Mouse (Mus musculus) heart, postnatal 10 days (tissue): ENCODE data around the gene Wdr89. TPM values are rescaled to one million over a fixed set of nuclear protein-coding genes. Genes with fewer than 3 reads are reported as not detected.
"Not testable (repeated sequence)": the region's sequence is repeated elsewhere in the genome, so short reads cannot be mapped to it uniquely, and the experiment has no call there.

Source experiments
- DNase-seq, 2 experiments: peaks; one replicate each; pipeline ENCODE4 v3.0.0; 2021
- intact Hi-C: fragments of 180-260 bp; cut with DNase I; formaldehyde crosslinking; loops from one replicate; pipeline ENCODE4 v1.15.1; 2025
- total RNA-seq, 2 experiments: library from RNA; stranded (reverse); gene quantifications; 2 replicates each; pipeline ENCODE4 v1.2.3; 2021

Wdr89 gene
- total RNA-seq, result 1 to 10 TPM; 2.5 to 3.6 TPM

DNA sequence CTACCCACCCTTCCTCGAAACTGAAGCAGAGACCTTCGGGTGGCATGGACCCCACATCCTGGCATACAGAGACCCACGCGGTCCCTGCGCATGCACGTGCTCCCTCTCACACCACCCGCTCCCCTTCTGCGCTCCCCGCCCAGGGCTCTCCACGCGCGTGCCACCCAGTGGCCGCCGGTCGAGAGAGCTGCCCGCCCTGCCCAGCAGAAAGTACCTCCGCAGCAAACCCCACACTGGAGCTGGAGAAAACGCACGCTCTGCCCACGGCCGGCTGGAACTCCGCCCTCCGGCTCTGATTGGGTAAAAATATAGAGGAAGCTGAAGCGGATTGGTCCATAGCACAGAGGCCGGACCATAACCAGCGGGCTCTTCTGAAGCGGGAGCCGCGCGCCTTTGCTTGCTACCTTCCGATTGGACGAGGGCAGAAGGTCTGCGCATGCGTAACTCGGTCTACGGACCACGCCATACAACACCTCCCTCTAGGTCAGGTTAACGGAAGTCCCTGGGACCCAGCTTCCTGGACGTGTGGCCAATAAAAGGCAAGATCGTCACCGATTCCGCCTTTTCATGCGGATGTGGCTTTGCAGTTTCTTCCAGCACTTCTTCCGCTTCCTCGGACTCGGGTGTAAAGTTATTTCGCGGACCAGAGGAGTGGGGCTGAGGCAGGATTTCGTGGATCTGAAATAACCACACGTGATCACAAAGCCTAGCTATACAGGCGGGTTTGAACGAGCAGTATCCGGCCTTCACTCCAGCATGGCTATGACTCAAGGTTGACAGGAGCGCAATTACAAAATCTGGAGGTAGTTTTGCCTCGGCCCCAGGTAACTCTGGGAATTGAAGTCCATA, at the start of gene Wdr89:
Wdr89 (minus strand) TSS at position 280 of the 849 bp plus-strand sequence.
- intact Hi-C loops, result loop anchor here (5.0 kb wide), 2 partner anchors 72 to 103 kb away; partner anchors contain the start of gene Ppp2r5e

DNA sequence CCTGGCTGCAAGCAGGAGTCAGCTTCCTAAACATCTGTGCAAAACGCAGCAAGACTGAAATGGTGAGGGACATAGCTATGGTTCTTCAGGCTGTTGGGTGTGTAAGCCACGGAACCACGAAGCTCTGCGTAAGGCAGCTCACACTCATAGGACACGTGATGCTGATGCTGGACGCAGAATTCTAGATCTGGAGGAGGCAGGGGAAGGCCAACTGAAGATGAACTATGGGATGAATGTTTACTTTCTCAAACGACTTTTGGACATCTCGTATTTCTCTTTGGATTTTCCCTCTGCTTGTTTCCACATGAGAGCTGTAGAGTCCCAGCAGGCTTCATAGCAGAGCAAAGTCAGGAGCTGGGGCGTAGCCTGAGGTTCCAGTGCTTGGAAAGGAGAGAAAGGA, 44.3 kb upstream of the Wdr89 start:
- intact Hi-C loops, result no loop called here
- no peak for DNase-seq

More for the DNA sequence above, at the start of gene Wdr89:
- DNase-seq, result peak; percentile 99 to 100

DNA sequence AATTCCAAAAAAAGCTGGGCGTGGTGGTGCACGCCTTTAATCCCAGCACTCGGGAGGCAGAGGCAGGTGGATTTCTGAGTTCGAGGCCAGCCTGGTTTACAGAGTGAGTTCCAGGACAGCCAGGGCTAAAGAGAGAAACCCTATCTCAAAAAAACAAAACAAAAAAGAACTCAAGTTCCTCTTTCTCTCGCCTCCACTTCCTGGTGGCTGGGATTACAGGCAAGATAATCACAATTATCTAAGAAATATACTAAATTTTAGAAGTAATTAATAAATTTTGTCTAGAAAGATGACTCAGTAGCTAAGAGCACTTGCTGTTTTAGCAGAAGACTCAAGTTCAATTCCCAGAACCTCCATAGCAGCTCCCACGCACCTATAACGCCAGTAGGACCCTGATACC, 43.6 kb upstream of the Wdr89 start:
- DNase-seq, intact Hi-C loops: not testable (repeated sequence)

DNA sequence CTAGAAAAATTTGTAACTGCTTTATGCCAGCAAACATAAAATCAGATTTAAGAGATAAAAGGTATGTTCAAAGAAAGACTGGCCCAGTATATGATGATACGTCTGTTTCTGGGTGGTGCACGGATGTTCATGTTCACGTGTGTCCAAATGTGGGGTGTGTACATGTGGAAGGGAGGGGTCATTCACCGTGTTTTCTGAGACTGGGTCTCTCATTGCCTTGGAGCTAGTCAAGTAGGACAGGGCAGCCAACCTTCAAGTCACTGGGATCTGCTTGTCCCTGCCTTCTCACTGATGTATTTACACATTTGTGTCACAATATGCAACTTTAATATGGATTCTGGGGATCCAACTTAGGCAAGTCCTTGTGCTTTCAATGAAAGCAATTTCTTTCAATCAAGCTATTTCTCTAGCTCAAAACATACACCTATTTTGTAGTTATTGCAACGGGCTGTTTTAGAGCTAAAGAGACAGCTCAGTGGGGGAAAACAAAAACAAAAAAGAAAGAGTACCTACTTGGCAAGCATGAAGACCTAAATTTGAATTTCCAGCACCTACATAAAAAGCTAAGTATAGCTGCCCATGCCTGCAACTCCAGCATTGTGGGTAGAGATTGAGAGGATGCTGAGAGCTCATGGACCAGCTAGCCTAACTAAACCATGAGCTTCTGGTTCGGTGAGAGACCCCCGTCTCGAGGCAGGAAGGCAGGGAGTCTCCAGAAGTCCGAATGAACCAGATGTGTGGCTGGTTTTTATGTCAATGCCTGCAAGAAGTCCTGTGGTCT, 41.4 kb upstream of the Wdr89 start:
- no peak for DNase-seq
- intact Hi-C loops, result no loop called here

DNA sequence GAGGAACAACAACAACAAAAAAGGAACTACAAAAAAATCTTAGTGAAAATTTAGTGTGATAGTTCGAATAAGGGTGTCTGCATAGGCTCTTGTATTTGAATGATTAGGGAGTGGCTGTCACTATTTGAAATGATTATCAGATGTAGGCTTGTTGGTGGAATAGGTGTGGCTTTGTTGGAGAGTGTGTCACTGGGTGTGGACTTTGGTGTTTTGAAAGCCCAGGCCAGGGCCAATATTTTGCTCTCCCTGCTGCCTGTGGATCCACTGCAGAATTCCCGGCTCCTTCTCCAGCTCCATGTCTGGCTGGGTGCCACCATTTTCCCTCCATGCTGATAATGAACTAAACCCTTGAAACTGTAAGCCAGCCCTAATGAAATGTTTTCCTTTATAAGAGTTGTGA, 40.2 kb upstream of the Wdr89 start:
- no peak for DNase-seq
- intact Hi-C loops, result no loop called here

DNA sequence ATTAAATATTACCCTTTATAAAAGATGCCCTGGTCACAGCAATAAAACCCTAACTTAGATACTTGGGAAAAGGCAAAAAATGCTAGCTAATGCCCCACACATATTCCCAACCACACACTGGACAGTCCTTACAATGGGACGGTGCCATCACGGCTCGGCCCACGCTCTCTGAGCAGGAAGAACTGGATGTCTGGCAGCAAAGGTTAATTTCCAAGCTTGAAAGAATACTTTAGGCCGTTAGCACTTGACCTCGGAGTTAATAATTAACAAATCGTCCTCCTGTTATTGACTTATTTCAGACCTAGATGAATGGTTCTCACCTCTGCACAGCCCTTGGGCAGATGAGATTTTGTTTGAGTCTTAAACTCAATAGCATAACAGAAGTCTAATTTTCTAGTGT, 37.3 kb upstream of the Wdr89 start:
- intact Hi-C loops, result no loop called here
- DNase-seq, result no peak

DNA sequence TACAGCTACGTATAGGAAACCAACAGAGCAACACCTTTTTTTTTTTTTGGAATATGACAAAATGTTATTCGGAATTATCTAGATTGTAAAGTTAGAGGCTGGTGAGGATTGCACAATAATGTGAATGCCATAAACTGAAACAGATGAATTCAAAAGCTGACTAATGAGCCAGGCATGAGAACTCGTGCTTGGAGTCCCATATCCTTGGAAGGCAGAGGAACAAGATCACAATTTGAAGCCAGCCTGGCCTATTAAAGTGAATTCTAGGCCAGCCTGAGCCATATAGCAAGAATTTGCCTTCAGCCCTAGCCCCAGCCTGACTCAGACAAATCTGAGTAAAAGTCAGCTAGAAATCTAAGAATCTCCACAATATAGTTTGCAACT, 33.4 kb upstream of the Wdr89 start:
- no peak for DNase-seq

DNA sequence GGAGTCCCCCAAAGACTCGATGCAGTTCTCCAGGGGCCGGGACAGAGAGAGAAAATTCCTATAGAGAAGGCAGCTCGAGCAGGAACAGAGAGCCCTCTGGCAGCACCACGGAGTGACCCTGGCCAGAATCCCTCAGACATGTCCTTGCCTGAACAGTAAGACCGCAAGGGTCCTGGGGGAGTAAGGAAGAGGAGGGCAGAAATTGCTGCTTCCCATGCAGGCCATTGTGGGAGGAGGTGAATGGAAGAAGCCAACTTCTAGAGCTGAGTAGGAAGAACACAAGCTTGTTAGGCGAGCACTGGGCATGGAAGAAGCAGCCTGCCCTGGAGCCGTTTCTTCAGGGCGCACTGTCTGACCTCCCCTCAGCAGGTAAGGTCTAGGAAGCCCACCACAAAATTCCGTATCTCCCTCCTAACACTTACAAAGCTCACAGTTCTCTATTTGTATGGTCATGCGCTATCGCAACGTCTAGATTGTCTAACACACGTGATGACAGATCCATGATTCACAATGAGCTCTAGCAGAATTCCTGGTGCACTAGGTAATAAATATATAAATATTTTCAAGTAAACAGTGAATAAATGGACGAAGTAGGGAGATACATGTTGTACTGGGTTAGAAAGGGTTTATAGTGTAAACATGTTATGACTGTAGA, 32.9 kb upstream of the Wdr89 start:
- intact Hi-C loops, result no loop called here
- DNase-seq, result peak; percentile 45 to 63

More for the DNA sequence above, 33.4 kb upstream of the Wdr89 start:
- intact Hi-C loops, result no loop called here

DNA sequence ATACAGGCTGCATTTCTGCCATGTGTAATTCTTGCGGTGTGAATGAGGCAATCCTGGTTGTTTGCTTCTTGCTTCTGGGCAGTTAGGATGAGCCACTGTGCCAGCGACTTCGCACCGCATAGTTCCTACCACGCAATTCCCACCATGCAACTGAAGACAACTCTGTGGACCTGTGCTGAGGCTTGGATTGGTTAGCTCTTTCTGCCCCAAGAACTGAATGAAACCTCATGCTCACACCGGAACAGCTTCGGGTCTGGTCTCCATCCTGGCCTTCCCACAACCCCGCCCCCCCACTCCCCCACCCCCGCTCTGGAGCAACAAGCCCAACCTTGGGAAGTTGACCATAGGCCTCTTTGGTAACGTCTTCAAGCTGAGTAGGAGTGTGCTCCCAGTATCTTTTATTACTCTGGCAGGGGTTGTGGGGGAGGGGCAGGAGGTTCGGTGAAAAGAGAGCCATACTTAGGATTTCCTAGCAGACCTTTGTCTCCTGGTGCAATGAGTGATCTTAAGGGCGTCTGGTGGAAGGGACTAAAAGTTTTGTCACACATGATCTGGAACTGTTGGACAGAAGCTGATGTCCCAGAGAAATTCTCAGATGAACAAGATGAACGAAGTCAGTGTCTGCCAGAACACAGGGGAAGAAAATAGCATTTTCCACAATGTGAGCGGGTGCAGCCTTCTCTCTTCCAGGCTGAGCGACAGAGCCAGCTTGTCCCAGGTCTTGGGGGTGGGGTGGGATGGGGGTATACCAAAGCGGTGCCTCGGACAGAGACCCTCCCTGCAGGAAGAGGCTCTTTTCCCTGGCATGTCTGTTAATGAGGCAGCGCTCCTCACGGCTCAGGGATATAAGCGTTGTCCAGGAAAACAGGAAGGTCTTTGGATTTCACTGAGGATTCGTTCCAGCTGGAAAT, 32.1 kb upstream of the Wdr89 start:
- intact Hi-C loops, result no loop called here
- peak; percentile 38 to 66 for DNase-seq

DNA sequence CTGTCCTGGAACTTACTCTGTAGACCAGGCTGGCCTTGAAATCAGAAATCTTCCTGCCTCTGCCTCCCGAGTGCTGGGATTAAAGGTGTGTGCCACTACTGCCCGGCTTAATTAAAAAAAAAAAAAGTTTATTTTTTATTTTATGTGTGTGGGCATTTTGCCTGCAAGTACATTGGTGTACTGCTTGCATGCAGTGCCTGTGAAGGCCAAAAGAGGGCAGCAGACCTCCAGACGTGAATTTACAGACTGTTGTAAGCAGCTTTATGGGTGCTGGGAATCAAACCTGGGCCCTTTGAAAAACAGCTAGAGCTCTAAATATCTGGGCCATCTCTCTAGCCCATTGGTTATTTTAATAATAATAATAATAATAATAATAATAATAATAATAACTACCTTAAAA, 29.4 kb upstream of the Wdr89 start:
- no peak for DNase-seq
- intact Hi-C loops, result no loop called here

DNA sequence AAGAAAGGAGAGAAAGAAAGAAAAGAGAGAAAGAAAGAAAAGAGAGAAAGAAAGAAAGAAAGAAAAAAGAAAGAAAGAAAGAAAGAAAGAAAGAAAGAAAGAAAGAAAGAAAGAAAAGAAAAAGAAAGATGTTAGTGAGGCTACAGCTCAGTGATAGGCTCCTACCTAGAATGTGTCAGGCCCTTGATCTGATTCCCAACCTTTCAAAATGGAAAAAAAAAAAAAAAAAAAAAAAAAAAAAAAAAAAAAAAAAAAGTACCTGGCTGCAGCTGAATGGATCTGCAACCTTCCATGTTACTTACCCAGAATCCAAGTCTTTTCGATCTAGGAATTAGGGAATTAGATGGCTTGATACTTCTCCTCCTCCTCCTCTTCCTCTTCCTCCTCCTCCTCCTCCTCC, 26.5 kb upstream of the Wdr89 start:
- intact Hi-C loops, DNase-seq: not testable (repeated sequence)

DNA sequence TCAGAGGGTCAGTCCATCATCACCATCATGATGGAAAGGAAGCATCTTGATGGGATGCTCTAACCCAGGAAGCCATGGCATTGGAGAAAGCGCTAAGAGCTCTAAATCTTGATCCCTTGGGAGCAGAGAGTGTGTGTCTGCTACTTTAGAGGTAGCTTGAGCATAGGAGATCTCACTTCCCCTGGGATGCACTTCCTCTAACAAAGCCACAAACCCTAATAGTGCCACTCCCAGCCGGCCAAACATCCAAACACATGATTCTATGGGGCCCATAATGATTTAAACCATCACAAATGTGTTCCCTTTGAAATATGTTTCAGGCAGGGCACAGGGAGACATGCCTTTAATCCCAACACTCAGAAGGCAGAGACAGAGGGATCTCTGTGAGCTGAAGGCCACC, 19.7 kb upstream of the Wdr89 start:
- intact Hi-C loops, result no loop called here
- no peak for DNase-seq

DNA sequence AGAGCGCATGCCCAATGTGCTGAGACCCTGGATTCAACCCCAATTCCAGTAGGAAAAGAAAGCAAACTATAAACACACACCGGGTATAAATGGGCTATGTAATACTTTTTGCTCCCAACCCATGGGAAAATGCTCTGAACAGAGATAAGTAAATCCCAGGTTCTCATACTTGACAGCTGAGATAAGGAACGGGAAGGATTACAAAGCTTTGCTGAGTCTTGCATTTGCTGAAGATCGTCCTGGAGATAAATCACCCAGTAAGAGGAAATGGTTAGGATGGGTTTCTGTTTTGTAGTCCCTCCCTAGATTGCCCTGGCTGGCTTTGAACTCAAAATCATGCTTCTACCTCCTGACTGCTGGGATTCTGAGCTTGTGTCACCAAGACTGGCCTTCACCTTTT, 18.0 kb upstream of the Wdr89 start:
- intact Hi-C loops, result no loop called here
- DNase-seq, result no peak

DNA sequence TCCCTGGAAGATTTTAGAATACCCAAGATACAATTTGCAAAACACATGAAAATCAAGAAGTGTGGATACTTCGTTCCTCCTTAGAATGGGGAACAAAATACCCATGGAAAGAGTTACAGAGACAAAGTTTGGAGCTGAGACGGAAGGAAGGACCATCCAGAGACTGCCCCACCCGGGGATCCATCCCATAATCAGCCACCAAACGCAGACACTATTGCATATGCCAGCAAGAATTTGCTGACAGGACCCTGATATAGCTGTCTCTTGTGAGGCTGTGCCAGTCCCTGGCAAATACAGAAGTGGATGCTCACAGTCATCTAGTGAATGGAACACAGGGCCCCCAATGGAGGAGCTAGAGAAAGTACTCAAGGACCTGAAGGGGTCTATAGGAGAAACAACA, 14.7 kb upstream of the Wdr89 start:
- DNase-seq, intact Hi-C loops: not testable (repeated sequence)

DNA sequence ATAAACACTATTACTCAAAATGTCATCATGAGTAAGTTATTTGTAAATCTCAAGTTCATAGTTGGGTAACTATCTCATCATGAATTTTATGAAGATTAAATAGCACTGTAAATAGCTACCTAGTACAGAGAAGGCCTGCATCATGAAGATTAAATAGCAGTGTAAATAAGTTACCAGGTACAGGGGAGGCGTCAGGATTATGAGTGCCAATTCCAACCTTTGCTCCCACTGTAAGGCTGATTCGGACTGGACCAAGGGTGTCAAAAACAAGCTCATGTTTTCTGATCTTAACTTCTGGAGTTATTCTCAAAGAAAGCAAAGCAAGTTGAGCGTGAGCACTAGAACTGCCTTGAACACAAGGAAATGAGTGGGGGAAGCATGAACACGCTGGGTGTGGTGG, 14.3 kb upstream of the Wdr89 start:
- no peak for DNase-seq
- intact Hi-C loops, result no loop called here

DNA sequence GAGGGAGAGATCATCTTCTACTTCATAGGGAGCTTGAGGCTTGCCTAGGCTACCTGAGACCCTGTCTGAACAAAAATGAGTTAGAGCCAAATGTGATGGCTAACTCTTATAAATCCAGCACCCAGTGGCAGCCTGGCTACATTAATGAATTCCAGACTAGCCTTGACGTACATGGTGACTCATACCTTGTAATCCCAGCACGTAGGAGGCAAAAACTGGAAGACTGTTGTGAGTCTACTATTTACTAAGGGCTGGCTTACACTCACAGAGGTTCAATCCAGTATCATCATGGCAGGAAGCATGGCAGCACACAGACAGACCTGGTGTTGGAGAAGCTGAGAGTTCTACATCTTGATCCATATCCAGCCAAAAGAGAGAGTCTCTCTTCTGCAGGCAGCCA, 13.5 kb upstream of the Wdr89 start:
- intact Hi-C loops, result no loop called here
- DNase-seq, result no peak

DNA sequence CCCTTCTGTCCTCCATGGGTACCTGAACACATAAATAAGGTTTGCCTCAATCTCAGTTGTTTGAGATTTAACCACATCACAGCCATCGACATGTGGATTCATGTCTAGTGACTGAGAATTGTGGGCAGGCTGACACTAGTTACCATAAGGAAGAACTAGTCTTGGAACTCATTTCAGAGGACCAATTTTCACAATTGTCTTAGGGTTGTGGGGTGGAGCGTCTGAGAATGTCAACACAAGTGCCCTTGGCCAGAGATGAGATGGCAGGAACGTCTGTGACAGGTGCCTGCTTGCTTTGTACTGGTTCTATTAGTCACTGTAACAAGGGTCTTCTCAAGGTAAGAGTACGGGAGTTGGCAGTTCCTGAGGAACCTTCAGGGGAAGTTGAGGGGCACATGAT, 11.8 kb upstream of the Wdr89 start:
- intact Hi-C loops, result no loop called here
- DNase-seq, result no peak

DNA sequence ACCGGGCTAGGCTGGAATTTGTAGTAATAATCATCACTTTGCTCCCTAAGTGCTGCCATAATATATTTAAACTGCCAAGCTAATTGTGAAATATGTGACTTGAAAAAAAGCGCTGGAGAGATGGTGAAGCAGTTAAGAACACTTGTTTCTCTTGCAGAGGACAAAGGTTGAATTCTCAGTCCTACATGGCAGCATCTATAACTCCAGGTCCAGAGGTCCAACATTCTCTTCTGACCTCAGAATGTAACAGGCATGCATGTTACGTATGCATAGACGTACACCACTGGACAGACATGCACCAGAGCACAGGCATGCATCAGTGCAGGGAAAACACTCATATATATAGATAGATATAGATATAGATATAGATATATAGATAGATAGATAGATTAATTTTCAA, 9.1 kb upstream of the Wdr89 start:
- intact Hi-C loops, result no loop called here

DNA sequence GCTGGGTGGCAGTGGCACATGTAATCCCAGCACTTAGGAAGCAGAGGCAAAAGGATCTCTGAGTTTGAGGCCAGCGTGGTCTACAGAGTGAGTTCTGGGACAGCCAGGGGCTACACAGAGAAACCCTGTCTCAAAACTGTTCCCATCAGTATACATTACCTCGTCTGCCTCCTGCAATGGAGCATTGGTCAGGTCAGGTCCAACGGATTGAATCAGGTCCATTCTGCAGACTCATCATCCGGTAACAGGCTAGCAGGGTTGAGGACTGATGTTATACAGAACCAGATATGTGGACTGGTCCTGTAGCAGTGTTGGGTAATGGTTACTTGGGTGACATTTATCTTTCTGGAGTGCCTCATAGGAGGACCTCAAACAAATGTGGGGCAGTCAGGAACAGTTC, 3.3 kb upstream of the Wdr89 start:
- DNase-seq, result no peak
- intact Hi-C loops, result loop anchor here (5.0 kb wide), 1 partner anchor 100 kb away; no protein-coding TSS in a partner anchor

More for the DNA sequence above, 9.1 kb upstream of the Wdr89 start:
- DNase-seq, result no peak

DNA sequence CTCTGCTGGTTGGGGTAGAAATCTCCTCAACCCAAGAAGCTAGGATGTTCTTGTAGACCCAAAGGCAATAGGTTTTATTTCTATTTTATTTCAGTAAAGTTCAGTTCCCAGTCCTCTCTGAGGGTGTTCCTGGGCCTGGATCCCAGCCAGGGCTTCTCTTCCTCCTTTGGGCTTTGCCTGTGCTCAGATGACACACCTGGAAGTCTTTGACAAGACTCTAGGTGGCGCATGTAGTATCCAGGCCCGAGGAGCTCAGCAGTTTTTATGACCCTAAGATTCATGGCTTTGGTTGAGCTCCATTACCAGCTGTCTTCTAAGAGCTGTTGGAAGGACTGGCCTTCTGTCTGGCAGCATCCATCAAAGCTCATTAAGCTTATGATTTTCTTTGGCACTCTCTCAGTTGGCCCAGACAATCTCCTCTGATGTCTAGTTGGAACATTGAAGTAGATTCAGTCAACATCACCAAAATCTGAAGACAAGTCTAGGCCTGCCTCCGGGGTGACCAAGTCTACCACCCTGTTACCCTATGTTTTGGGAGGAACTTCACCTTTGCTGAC, 2.5 kb upstream of the Wdr89 start:
- DNase-seq, result no peak

More for the DNA sequence above, 2.5 kb upstream of the Wdr89 start:
- intact Hi-C loops, result loop anchor here (5.0 kb wide), 1 partner anchor 100 kb away; no protein-coding TSS in a partner anchor
